Mouse (Mus musculus) testis, adult 2 months (tissue): Measurements from ENCODE around the gene Cuedc1.

Experiments
- CTCF ChIP-seq: fragments of 200-500 bp; IDR thresholded peaks from 2 replicates; pipeline ENCODE4 v1.5.1; 2012; ENCODE audit warnings: low read depth, mild to moderate bottlenecking, inconsistent platforms, low read length, moderate library complexity; ENCODE audit not compliant: control insufficient read depth, insufficient read depth, insufficient replicate concordance
- POLR2A ChIP-seq: fragments of 200-500 bp; IDR thresholded peaks from 2 replicates; pipeline ENCODE4 v1.6.1; 2012; ENCODE audit warnings: low read depth, mild to moderate bottlenecking, inconsistent platforms, low read length, moderate library complexity; ENCODE audit not compliant: control insufficient read depth

GRCm38 (mm10) chr11:88173386-88174025 is 75.6 kb downstream of the Cuedc1 start:
- no peak for TF ChIP-seq CTCF
- TF ChIP-seq POLR2A, result no peak
